Mouse (Mus musculus): ENCODE data around the gene Upf2. TPM values are rescaled to one million over a fixed set of nuclear protein-coding genes. Genes with fewer than 3 reads are reported as not detected.
A peak's percentile ranks its signal among the peaks of the same experiment; 100 is the strongest.

Upf2 gene
- polyA plus RNA-seq, 1 experiment from 2014 or later = 22.9 TPM

GRCm38 (mm10) chr2:6060071-6060804, 109.0 kb downstream of the Upf2 start:
- in situ Hi-C loops (cut with MboI; ENCODE audit: low pct_unique_long_range_greater_than_20kb) = no loop called here
- TF ChIP-seq CTCF (IDR thresholded peaks at IDR 0.05) = no peak

GRCm38 (mm10) chr2:6067341-6067740, 116.1 kb downstream of the Upf2 start:
- H3K27me3 ChIP-seq = no peaks in the 10 kb centered on the region
- ATAC-seq = no peak
- in situ Hi-C loops (cut with MboI; ENCODE audit: low pct_unique_long_range_greater_than_20kb) = no loop called here
- TF ChIP-seq CTCF (IDR thresholded peaks at IDR 0.05) = no peak
- ChIA-PET CTCF (interaction anchor here (1.3 kb wide), 1 partner anchor 9 kb away, joined by 5 read pairs; no protein-coding TSS in a partner anchor), POLR2A (no interaction called here)
- no peak for DNase-seq (ENCODE audit: low read depth, low spot score)

More at GRCm38 (mm10) chr2:6060071-6060804, 109.0 kb downstream of the Upf2 start:
- ATAC-seq = no peak
- no peak for DNase-seq (ENCODE audit: low read depth, low spot score)
- ChIA-PET POLR2A (interaction anchor here (1.0 kb wide), 1 partner anchor 84 kb away, joined by 3 read pairs; no protein-coding TSS in a partner anchor), CTCF (interaction anchor here (1.6 kb wide), 1 partner anchor 12 kb away, joined by 6 read pairs; no protein-coding TSS in a partner anchor)
- no peaks in the 10 kb centered on the region for H3K27me3 ChIP-seq

- POLR2A ChIA-PET = no interaction called here
- no peak for ATAC-seq
Observed at GRCm38 (mm10) chr2:6070925-6071324, 119.7 kb downstream of the Upf2 start.

GRCm38 (mm10) chr2:6071598-6072440, 120.5 kb downstream of the Upf2 start:
- H3K27me3 ChIP-seq = no peaks in the 10 kb centered on the region
- in situ Hi-C loops (cut with MboI; ENCODE audit: low pct_unique_long_range_greater_than_20kb) = no loop called here
- TF ChIP-seq CTCF (IDR thresholded peaks at IDR 0.05) = no peak
- DNase-seq (ENCODE audit: low read depth, low spot score) (no peak), ATAC-seq (no peak)
- ChIA-PET POLR2A (no interaction called here), CTCF (interaction anchor here (0.9 to 2.2 kb wide), 4 partner anchors 11 to 23 kb away, joined by 3 to 6 read pairs (median 4); no protein-coding TSS in a partner anchor)

More at GRCm38 (mm10) chr2:6070925-6071324, 119.7 kb downstream of the Upf2 start:
- DNase-seq (ENCODE audit: low read depth, low spot score) = no peak
- in situ Hi-C loops (cut with MboI; ENCODE audit: low pct_unique_long_range_greater_than_20kb) = no loop called here
- no peak for TF ChIP-seq CTCF (IDR thresholded peaks at IDR 0.05)
- CTCF ChIA-PET = interaction anchor here (0.8 to 2.2 kb wide), 3 partner anchors 10 to 19 kb away, joined by 3 to 6 read pairs (median 4); no protein-coding TSS in a partner anchor
- no peaks in the 10 kb centered on the region for H3K27me3 ChIP-seq

- CTCF ChIA-PET = interaction anchor here (0.9 to 2.2 kb wide), 3 partner anchors 12 to 24 kb away, joined by 3 to 6 read pairs (median 3); no protein-coding TSS in a partner anchor
- TF ChIP-seq CTCF (IDR thresholded peaks at IDR 0.05) = no peak
- POLR2A ChIA-PET = no interaction called here
- DNase-seq (ENCODE audit: low read depth, low spot score) (no peak), ATAC-seq (no peak)
- in situ Hi-C loops (cut with MboI; ENCODE audit: low pct_unique_long_range_greater_than_20kb) = no loop called here
- H3K27me3 ChIP-seq = no peaks in the 10 kb centered on the region
Observed at GRCm38 (mm10) chr2:6072685-6073260, 121.5 kb downstream of the Upf2 start.

GRCm38 (mm10) chr2:6074891-6075529, 123.7 kb downstream of the Upf2 start:
- ChIA-PET CTCF (no interaction called here), POLR2A (no interaction called here)
- in situ Hi-C loops (cut with MboI; ENCODE audit: low pct_unique_long_range_greater_than_20kb) = no loop called here
- TF ChIP-seq CTCF (IDR thresholded peaks at IDR 0.05) = no peak
- no peaks in the 10 kb centered on the region for H3K27me3 ChIP-seq
- ATAC-seq (peak; percentile 94), DNase-seq (ENCODE audit: low read depth, low spot score) (peak; percentile 95)

- TF ChIP-seq CTCF (IDR thresholded peaks at IDR 0.05) = no peak
- CTCF ChIA-PET = no interaction called here
- ATAC-seq = peak; percentile 72
- no peaks in the 10 kb centered on the region for H3K27me3 ChIP-seq
- DNase-seq (ENCODE audit: low read depth, low spot score) = peak; percentile 75
- in situ Hi-C loops (cut with MboI; ENCODE audit: low pct_unique_long_range_greater_than_20kb) = no loop called here
- POLR2A ChIA-PET = no interaction called here
Observed at GRCm38 (mm10) chr2:6075530-6075896, 124.2 kb downstream of the Upf2 start.

- ChIA-PET CTCF (interaction anchor here (1.3 kb wide), 1 partner anchor 21 kb away, joined by 3 read pairs; no protein-coding TSS in a partner anchor), POLR2A (no interaction called here)
- no peak for TF ChIP-seq CTCF (IDR thresholded peaks at IDR 0.05)
- ATAC-seq (no peak), DNase-seq (ENCODE audit: low read depth, low spot score) (no peak)
- in situ Hi-C loops (cut with MboI; ENCODE audit: low pct_unique_long_range_greater_than_20kb) = no loop called here
- H3K27me3 ChIP-seq = no peaks in the 10 kb centered on the region
Observed at GRCm38 (mm10) chr2:6080037-6080436, 128.8 kb downstream of the Upf2 start.

GRCm38 (mm10) chr2:6081108-6081507, 129.8 kb downstream of the Upf2 start:
- TF ChIP-seq CTCF (IDR thresholded peaks at IDR 0.05) = no peak
- ATAC-seq (no peak), DNase-seq (ENCODE audit: low read depth, low spot score) (no peak)
- ChIA-PET POLR2A (interaction anchor here (0.6 kb wide), 1 partner anchor 17 kb away, joined by 3 read pairs; no protein-coding TSS in a partner anchor), CTCF (no interaction called here)
- H3K27me3 ChIP-seq = no peaks in the 10 kb centered on the region
- in situ Hi-C loops (cut with MboI; ENCODE audit: low pct_unique_long_range_greater_than_20kb) = no loop called here

GRCm38 (mm10) chr2:6082615-6083014, 131.3 kb downstream of the Upf2 start:
- ATAC-seq (no peak), DNase-seq (ENCODE audit: low read depth, low spot score) (no peak)
- ChIA-PET CTCF (no interaction called here), POLR2A (no interaction called here)
- in situ Hi-C loops (cut with MboI; ENCODE audit: low pct_unique_long_range_greater_than_20kb) = no loop called here
- no peak for TF ChIP-seq CTCF (IDR thresholded peaks at IDR 0.05)
- H3K27me3 ChIP-seq = no peaks in the 10 kb centered on the region
